Mouse (Mus musculus) spleen, adult 12 weeks (tissue): ENCODE data around the gene Cygb.
"Not testable (repeated sequence)": the region's sequence is repeated elsewhere in the genome, so short reads cannot be mapped to it uniquely, and the experiment has no call there.

ENCODE experiments used
- DNase-seq: peaks from one replicate; pipeline ENCODE4 v3.0.0; 2022; ENCODE audit warnings: low spot score

Gene Cygb

DNA sequence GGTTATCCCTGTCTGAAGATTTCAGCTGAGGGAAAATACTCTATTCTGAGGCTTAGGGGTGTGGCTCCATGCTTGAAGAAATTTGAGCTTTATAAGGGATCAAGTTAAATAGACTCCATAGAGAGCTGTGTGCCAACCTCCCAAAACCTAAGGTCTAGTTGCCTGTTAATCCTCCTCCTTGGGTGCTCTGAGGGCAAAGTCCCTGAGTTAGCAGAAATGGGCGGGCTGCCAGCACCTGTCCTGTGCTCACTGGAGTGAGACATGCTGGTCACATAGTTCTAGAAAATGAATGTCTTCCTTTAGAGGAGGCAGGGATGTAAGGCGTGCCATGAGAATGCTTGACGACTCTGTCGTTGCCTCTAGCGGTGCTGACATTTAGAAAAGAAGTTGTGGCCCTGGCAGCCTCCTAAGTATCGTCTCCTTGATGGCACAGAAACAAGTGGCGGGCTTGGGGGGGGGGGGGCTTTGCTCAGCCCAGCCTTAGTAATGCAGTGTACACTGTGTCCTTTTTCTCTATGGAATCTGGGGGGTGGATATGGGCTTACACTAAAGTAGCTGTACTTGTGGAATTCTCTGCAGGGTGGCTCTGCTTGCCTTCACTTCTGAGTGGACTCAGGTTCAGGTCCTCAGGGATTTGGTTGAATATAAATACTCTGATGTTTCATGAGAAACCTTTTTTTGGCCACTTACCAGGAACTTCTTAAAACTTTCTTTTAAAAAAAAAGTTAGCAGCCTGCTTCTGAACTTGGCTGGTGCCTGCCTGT is 20.7 kb upstream of the Cygb start:
- DNase-seq = no peak

DNA sequence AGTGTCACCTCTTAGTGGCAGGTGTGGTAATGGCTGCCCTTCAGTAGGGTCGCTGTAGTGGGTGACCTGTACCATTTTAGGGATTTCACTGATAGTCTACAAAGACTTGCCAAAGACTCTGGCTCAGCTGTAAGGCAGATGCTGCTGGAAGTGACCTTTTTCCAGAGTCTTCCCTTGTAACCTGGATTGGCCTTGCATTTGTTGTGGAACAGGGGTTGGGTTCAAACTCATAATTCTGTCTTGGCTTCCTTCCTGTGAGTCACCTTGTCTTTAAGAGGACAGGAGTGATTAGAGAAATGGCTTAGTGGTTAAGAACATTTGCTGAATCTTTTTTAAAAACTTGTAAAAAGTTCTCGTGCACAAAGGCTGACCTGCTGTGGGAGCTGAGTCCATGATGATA is 19.3 kb upstream of the Cygb start:
- no peak for DNase-seq

DNA sequence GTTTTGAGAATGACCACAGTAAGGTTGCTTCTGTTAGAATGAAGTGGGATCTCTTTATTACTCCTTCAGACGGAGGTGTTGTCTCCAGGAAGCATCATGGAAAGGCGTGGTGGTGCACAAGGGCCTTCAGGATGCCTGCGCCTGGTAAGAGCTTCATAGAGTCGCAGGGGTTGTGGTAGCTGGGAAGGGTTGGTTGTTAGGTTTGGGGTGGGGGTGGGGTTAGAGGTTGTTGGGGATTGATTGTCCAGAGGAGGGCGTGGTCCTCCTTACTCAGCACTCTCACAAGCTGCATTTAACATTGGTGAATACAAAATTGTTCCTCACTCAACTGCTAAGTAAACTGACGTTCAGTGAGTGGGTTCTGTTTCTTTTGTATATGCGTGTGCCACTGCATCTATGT is 18.5 kb upstream of the Cygb start:
- no peak for DNase-seq

DNA sequence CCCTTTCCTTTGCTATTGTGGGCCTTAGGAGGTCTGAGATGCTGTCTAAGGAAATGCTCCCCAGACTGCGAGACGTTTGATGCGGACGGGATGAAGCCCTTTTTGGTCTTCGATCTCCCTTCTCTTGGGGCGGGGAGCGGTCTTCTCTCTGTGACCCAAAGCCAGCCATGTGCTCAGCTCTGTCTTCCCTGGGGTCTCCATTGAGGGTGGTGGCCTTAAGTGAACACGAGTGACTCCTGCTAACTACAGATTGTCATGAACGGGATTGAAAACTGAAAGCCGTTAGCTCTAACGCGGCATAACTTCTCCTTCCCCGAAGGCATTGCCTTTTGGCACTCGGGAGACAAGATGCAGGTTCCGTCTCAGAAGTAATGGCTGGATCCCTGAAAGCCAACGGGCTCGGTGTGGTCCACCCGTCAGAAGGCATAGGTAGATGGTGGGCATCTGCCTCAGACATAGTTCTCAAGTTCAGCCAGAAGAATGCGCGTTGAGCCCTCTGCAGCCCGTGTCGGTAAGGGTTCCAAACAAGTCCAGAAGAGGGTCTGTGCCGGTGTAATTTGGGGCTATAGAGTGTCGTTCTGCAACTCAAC is 17.8 kb upstream of the Cygb start:
- no peak for DNase-seq

DNA sequence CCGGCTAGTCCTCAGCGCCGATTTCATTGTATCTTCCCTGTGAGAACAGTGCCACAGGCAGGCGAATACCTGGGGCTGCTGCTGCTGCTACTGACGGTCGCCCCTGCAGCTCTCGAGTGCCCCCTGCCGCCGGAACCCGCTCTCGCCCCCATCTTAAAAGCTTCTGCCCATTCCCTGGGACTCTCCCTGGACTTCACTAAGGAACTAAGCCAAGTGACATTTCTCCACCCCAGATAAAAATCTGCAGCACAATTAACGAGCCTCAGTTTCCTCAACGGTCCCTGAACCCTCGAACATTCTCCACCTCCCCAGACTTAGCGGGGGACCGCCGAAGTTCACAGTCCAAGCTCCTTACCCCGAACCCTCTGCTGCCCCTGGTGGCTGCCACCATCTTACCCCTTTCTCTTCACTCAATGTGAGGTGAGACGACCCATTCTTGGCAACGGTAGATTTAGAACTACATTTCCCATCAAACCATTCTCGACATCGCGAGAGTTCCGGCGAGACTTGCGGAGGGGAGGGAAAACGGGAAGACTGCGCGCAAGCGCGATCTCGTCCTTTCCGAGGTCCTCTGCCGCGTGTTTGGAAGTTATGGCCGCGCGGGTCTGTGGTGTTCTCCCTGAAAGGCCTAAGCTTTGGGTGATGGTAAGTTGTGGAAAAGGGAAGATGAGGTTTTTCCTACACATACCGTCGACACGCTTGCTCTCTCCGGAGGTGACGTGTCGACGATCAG is 17.2 kb upstream of the Cygb start:
- DNase-seq = peak; percentile 94

DNA sequence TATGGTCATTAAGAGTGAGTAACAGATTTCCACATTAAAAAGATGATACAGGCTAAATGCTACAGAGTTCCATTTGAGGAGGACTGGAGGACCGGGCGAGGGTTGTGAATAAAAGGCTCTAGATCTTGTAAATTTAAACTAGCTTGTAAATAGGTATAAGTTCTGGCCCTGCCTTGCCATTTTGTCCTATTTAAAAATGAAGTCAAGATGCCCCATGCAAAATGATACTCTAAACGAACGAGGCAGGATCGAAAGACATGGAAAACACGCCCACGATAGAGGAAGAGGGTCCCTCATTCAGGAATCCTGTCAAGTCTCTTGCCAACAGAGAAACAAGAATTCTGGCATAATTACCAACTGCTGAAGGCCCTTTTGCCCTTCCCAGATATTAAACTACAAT is 16.3 kb upstream of the Cygb start:
- no peak for DNase-seq

DNA sequence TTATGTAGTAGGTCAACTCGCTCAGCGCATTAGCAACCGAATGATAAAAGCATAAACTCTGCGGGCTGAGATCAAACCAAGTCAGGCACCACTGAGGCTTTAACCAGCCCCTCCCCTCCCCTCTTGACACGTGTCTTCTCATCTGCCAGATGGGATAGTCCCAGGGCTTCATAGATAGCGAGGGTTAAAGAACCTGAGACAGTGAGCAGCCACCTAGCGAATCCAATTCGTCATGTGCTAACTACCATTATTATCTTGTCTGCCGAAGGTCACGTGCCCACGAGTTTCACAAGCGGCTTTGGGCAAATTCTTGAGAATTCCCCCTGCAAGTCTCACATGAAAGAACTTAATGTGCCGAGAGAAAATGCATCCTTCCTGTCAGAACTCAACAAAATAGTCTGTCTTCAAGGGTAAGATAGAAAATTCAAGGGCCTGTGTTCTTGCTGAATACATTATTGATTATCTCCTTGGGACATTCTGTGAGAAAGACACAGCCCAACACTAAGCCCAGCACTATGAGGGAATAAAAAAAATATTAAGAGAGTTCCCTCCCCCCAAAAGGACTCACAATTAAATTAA is 15.8 kb upstream of the Cygb start:
- no peak for DNase-seq

DNA sequence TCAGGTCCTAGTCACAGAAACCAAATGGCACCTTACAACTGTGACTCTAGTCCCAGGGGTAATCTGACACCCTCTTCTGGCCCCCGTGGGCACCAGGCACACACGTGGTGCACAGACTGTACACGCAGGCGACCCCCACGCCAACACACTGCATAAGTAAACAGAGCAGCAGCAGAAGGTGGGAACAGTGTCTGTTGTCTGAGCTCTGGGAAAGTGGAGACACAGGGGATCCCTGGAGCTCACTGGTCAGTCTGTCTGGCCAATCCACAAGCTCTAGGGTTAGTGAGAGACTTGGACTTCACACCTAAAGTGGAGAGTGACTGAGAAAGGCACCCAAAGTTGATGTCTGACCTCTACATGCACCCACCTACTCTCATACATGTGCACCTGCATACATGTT is 15.2 kb upstream of the Cygb start:
- no peak for DNase-seq

DNA sequence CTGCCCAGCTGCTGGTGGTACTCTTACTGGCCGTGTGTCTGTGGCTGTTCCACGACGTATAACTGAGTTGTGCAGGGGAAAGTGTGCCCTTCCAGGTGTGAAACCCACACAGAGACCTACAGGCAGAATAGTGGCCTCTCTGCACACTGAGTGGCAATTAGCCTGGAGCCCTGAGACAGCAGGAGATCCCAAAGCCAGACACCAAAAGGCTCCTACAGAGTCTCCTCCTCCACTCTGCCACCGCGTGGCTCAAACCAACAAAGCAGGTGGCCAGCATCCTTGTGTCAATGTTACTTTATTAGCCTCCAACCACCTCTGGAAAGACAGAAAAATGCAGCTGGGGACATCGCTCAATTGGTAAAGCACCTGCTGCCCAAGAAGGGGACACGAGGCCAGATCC is 14.7 kb upstream of the Cygb start:
- no peak for DNase-seq

DNA sequence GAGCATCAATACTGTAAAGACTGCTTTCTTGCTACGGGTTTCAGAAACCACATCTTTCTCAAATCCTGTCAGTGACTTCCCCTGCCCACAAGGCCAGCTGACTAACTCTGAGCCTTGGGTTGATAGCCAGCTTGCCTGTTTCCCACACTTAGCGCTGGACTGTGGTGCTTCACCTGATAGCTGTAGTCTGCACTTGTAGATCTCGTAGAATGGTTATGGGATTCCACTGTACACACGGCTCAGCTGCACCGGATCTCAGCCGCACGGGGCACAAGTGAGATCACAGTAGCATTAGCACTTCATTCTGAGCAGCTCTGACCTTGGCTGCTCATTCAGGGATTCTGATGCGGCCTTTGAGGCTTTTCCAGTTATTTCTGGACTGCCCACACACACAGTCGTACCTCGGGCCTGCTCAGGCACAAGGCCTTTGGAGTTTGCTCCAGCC is 14.3 kb upstream of the Cygb start:
- no peak for DNase-seq

DNA sequence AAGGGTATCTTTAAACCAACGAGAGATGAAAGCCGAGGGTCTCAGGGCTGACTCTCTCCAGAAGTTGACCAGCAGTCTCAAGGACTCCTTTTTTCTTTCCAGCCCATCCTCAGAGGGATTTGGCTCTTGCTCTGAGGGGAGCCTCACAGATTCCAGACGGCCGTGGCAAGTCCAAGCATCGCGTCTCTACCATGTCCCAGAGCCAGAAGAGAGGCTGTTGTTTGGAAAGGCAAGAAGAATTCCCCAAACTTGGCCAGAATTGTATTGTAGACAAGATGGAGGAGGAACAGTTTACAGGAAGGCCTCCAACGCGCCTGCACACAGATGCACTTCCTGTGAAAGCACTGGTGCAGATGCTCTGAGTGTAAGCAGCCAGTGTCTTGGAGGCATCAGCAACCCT is 13.8 kb upstream of the Cygb start:
- no peak for DNase-seq

DNA sequence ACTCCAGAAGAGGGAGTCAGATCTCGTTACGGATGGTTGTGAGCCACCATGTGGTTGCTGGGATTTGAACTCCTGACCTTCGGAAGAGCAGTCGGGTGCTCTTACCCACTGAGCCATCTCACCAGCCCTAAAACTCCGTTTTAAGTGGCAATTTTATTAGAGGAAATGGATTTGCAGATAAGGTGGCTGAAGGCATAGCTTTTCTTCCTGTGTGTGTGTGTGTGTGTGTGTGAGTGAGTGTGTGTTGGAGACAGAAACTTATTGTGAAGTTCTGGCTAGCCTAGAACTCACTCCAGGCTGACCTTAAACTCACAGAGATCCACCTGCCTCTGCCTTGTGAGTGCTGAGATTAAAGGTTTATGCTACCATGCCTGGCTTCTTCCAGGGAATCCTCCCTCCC is 12.9 kb upstream of the Cygb start:
- DNase-seq = not testable (repeated sequence)

DNA sequence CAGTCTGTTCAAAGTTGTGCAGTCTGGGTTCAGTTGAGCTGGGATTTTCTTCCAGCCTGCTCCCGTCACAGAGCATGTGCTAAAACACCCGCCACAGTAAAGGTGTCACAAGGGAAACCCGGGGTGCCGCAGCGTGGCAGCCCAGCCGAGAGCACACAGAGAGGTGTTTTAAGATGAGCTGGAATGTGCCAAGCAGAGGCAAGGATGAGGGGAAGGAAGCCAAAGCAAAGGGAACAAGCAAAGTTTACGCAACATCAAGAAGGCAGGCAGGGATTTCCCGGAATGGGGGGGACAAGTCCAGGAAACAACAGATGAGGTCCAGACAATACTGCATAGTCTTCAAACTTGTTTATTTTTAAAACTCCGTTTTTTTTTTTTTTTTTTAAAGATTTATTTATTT is 12.5 kb upstream of the Cygb start:
- no peak for DNase-seq

DNA sequence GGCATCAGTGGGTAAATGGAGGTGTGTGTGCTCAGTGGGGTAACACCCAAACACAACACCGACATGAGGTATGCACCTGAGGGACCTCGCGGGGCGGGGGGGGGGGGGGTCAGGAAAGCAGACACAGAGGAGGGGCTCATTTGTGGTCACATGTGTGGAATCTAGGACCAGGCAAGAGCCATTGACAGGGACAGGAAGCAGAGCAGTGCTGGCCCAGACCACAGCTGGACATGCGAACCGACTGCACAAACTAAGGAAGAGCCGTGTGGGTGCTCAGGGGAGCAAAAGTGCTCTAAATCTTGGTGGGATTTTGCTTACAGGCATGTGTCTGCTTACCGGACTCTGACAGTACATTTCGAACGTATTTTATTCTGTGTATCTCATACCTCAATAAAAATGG is 11.2 kb upstream of the Cygb start:
- no peak for DNase-seq

DNA sequence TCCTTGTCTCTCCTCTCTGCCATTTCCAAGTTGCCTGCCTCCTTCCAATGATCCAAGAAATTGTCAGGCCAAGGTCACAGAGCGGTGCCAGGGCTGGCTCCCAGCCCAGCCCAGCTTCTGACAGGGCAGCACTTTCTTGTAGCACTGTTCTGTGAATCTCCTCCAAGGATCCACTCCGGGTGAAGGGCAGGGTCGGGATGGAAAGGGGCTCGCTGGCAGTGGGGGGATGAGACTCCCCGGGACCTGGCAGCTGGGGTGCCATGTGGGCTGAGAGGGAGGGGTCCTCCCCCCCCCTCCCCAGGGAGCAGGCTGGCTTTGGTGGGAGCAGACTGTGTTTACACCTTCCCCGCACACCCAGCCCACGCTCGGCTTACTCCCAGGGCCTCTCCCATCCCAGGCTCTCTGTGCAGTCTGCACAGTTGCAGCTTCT is 7.8 kb upstream of the Cygb start:
- DNase-seq = no peak

DNA sequence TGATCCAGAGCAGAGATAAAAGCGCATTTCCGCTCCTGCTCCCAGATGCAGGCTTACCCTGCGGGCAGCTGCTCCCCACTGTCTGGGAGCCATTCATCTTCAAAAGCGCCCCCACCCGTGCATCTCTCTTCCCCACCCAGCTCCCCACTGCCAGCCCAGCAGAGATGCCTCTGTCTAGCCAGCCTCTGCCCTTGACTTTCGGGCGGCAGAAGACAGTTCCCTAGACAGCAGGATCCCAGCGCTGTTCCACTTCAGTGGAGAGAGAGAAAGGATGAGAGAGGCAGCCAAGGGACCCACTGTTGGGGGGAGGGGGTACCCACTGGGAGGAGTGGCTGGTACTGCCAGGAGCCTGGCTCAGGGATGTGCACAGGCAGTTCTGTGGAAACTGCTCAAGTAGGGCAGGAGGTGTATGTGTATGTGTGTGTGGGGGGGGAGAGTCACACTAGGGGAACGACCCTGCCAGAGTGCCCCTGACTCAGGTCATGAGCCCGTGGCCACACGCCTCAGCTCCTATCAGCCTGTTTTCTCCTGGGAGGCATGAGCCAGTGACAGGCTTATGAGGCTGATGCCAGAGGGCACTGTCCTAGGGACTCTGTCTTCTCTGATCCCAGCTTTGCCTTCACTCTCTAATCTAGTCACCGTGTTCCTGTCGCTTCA is 7.3 kb upstream of the Cygb start:
- no peak for DNase-seq

DNA sequence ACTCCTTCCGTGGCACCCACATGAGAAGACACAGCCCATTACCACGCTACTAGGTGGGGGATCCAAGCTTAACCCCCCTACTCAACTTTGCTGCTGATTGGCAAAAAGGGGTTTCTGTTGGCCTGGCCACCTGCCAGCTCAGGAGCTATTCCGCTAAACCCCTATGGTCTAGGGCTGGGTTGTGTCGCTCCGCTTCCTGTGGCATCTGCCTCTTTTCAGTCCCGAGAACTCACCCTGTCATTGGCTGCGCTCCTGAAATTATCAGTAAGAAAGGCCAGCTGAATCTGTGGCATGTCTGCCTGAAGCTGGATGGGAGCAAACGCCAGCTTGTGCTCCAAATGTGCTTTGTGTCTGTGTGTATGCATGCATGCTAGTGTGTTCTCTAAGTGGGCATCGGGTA is 6.1 kb upstream of the Cygb start:
- DNase-seq = no peak

DNA sequence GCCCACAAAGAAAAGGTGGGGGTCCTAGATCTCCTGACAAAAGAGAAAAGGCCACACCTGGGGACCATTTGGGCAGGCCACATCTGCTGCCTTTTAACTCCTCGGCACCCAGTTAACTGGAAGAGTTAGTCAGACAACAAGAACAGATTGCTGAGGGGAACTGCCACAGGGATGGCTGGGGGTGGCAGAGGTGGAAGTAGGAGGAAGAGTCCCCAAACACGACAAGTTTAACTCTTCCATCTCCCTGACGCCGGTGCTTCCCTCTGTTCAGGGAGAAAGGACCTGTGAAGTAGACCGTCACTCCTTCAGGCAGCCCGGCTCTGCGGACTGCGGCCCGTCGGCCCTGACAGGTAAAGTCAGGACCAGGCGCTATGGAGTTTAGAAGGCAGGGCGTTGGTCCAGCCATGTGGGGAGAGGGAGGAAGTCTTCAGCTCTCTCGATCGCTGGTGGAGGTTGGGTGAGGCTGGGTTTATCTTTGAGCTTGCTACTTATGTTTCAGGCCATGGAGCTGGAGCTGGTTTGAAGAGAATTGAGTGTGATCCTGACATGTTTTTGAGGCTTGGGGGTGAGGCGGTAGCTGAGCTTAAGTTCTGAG is 5.0 kb upstream of the Cygb start:
- no peak for DNase-seq

DNA sequence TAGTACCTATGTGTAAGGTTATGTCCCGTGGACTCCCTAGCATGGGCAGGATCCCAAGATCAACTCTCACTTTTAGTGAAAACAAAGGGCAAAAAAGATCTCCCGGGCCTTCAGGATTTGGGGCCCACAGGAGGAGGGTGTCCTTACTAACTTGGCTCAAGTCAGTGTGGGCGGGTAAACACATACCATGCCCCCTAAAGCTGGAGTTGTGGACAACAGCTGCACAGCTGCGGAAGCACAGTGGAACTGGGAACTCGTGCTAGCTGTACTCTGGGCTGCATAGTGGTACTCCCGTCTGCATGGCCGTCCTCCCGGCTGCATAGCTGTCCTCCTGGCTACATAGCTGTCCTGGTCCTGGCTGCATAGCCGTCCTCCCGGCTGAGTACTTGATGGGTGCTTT is 4.1 kb upstream of the Cygb start:
- no peak for DNase-seq

DNA sequence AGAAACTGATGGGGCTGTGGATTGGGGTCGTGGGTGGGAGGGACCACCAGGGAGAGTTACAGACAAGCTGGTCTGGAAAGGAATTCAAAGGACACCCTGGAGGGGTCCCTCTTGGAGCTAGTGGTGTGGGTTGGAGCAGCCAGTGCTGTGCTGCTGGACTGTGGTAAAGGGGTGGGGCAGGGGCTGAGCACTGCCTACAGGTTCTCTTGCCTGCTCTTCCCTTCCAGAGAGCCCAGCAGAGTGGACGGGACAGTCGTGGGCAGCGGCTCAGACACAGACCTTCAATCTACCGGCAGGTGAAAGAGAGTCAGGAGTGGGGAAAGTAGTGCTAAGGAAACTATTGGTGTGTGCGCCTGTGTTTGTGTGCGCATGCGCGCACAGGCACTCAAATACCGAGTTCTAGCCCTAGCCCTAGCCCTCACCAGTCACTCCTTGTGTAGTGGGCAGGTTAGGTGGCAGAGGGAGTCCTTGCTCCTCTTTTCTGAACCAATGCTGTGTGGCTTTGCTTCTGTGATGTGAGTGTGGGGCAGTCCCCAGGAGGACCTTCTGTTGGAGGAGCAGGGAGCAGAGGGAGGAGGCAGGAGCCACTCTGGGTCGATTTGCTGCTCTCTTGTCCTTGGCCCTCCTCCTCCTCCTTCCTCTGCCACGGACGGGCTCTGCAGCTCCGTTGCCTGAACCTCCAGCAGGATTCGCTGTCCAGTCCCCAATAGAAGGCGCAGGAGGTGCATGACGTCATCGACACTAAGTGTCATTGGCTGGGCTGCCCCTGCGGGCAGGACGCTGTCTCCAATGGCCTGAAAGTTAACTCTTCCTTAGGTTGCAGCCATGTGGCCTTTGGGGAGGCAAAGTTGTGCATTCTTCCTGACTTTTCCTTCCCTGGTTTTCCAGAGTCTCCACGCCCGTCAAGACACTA is 3.5 kb upstream of the Cygb start:
- peak; percentile 35 for DNase-seq
